Mouse (Mus musculus): ENCODE data around the gene Lrrc34. TPM values are rescaled to one million over a fixed set of nuclear protein-coding genes. Genes with fewer than 3 reads are reported as not detected.

The Lrrc34 gene
- 1.7 and 1.9 TPM in 2 replicates for polyA plus RNA-seq (2014; fragmentation: Nextera tagmentation; extraction: Ambion mirVana)

DNA sequence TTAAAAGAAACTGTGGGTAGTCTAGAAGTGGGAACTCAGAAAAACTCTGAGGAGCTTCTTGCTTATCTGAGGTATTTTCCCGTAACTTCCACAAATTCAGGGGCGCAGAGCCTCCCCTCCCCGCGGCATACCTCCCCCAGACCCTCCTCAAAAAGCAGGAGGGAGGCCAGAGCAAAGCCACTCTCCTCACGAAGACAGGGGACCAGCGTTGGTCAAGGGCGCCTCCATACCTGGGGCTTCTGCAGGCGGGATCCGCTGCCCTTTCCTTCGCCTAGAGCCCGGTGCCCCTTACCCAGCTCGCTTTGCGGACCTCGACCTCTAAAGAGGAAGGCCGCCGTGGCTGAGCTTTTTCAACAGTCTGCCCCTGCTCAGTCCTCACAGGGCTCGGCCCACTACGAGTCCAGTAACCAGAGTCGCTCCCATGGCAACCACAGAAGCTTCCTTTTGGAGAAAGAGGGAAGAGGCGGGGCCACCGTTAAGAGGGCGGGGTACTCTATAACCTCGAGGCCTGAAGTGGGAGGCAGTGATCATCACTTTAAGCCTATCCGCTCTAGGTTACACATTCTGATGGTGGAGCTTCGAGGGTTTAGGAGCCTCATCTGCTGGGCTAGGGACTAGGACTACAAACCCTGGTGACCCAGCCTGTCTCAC is at the start of gene Lrrc34:
Lrrc34 (minus strand) TSS at position 430 of the 651 bp plus-strand sequence.
- ATAC-seq (ENCODE audit: insufficient read depth), result peak; percentile 97
- Histone ChIP-seq H3K27ac (ENCODE audit: low read depth) (no peak within 1 kb of the TSS), H3K36me3 (ENCODE audit: insufficient read depth) (no peaks in the 10 kb centered on the region), H3K4me3 (ENCODE audit: low read depth, low read length) (peak within 1 kb of the TSS; percentile 37), H3K9me3 (ENCODE audit: low read depth, low read length) (no peaks in the 10 kb centered on the region), H3K4me2 (peak within 1 kb of the TSS; percentile 70), H3K4me1 (ENCODE audit: insufficient read depth) (no peaks in the 10 kb centered on the region; the same call in 1 of the 2 replicates), H3K9ac (peak within 1 kb of the TSS; percentile 57), H3K27me3 (ENCODE audit: insufficient read depth, low read length) (peaks cover 16% of the 10 kb centered on the region)
- 2% methylated on average over 25 of the region's 25 CpGs for WGBS
- TF ChIP-seq CTCF (IDR thresholded peaks at IDR 0.05; ENCODE audit: low read depth), result no peak
- DNase-seq, result peak; percentile 89

DNA sequence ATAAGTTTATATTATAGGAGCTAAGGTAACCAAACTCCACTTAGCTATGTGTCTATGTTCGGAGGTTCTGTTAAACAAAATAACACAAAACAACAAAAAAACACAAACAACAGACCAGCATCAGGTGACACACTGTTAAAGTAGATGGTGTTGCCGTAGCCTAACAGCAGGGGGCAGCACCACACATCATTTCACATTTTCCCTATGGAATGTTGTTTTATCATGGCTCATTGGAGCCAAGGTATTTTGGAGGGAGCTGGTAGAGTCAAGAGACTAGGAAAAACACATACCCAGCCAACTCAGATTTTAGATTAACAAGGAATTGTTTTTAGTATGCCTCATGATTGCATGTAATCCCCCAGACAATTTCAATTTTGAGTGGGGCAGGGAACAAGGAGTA is 48.7 kb upstream of the Lrrc34 start:
- Histone ChIP-seq H3K27ac (ENCODE audit: low read depth) (no peak overlapping the region), H3K4me3 (ENCODE audit: low read depth, low read length) (no peak overlapping the region), H3K9ac (no peak overlapping the region), H3K27me3 (ENCODE audit: insufficient read depth, low read length) (no peaks in the 10 kb centered on the region), H3K36me3 (ENCODE audit: insufficient read depth) (no peaks in the 10 kb centered on the region), H3K4me1 (ENCODE audit: insufficient read depth) (no peaks in the 10 kb centered on the region), H3K9me3 (ENCODE audit: low read depth, low read length) (no peaks in the 10 kb centered on the region), H3K4me2 (no peak overlapping the region)
- DNase-seq (peak; percentile 83), ATAC-seq (ENCODE audit: insufficient read depth) (peak; percentile 44; the same call in 1 of the 2 replicates)
- peak; percentile 88 for TF ChIP-seq CTCF (IDR thresholded peaks at IDR 0.05; ENCODE audit: low read depth)
- WGBS, result 12% methylated on average over 2 of the region's 2 CpGs

DNA sequence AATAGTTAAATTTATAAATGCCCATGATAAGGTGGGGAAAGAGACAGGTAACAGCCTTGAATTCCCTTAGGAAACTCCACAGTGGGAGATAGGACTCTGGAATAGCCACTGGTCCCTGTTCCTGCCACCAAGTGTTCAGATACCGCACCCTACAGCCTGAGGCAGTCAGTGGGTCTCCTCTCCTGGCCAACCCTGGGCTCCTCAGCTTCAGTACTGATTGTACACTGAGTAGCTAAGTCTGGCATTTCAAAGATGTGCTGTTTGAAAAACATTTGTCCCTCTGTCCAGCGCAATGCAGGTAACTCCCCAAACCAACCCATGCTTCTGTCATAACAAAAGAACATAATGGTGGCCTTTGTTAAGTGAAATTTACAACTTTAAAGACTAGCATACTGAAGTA is 48.0 kb upstream of the Lrrc34 start:
- Histone ChIP-seq H3K27me3 (ENCODE audit: insufficient read depth, low read length) (no peaks in the 10 kb centered on the region), H3K27ac (ENCODE audit: low read depth) (no peak overlapping the region), H3K9ac (no peak overlapping the region), H3K4me2 (no peak overlapping the region), H3K4me3 (ENCODE audit: low read depth, low read length) (no peak overlapping the region), H3K4me1 (ENCODE audit: insufficient read depth) (no peaks in the 10 kb centered on the region), H3K9me3 (ENCODE audit: low read depth, low read length) (no peaks in the 10 kb centered on the region), H3K36me3 (ENCODE audit: insufficient read depth) (no peaks in the 10 kb centered on the region)
- WGBS, result 92% methylated on average over 2 of the region's 2 CpGs
- DNase-seq (no peak), ATAC-seq (ENCODE audit: insufficient read depth) (no peak)
- TF ChIP-seq CTCF (IDR thresholded peaks at IDR 0.05; ENCODE audit: low read depth), result no peak

DNA sequence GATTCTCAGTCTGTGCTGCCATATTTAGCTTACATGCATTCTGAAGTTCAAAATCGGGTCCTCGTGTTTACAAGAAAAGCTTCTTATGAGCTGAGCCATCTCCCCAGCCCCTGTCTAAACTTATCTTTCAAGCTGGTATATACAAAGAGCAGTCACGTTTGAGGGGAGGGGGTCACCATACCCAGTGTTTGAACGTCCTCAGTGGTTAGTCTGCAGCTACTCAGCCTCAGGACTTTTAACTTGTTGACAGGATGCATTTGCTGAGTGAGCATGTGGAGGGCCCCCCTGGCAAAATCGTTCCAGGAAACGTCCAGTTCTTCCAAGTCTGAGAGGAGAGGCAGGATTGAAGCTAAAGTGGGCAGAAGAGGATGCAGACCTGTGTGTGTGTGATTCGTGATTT is 43.3 kb upstream of the Lrrc34 start:
- no peaks in the 10 kb centered on the region for H3K4me1 ChIP-seq (ENCODE audit: insufficient read depth)
- H3K27me3 ChIP-seq (ENCODE audit: insufficient read depth, low read length), result no peaks in the 10 kb centered on the region
- no peak for ATAC-seq (ENCODE audit: insufficient read depth)
- no peak overlapping the region for H3K9ac ChIP-seq
- 33% methylated on average over 7 of the region's 7 CpGs for WGBS
- no peak for DNase-seq
- no peaks in the 10 kb centered on the region for H3K9me3 ChIP-seq (ENCODE audit: low read depth, low read length)
- no peak overlapping the region for H3K4me2 ChIP-seq
- no peaks in the 10 kb centered on the region for H3K36me3 ChIP-seq (ENCODE audit: insufficient read depth)
- no peak overlapping the region for H3K27ac ChIP-seq (ENCODE audit: low read depth)
- TF ChIP-seq CTCF (IDR thresholded peaks at IDR 0.05; ENCODE audit: low read depth), result no peak
- no peak overlapping the region for H3K4me3 ChIP-seq (ENCODE audit: low read depth, low read length)

DNA sequence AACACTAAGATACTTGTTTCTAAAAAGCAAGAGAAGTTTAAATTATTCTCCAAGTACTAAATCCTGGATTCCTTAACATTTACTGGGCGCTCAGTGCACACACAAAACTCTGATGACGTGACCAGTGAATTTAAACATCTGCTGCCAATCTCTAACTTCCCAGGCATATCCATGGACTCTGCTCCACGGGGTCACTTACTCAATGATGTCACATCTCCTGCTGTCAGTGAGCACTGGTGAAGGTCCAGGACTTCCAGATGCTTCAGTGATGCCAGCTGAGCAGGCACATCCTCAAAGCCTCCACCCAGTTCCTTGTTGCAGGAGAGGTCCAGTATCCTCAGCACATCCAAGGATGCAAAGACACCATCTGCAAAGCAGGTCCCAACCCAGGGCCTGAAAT is 39.5 kb upstream of the Lrrc34 start:
- Histone ChIP-seq H3K27ac (ENCODE audit: low read depth) (no peak overlapping the region), H3K4me3 (ENCODE audit: low read depth, low read length) (no peak overlapping the region), H3K4me2 (no peak overlapping the region), H3K27me3 (ENCODE audit: insufficient read depth, low read length) (no peaks in the 10 kb centered on the region), H3K9me3 (ENCODE audit: low read depth, low read length) (no peaks in the 10 kb centered on the region), H3K36me3 (ENCODE audit: insufficient read depth) (no peaks in the 10 kb centered on the region), H3K4me1 (ENCODE audit: insufficient read depth) (no peaks in the 10 kb centered on the region), H3K9ac (no peak overlapping the region)
- peak; percentile 78 for DNase-seq
- no peak for TF ChIP-seq CTCF (IDR thresholded peaks at IDR 0.05; ENCODE audit: low read depth)
- ATAC-seq (ENCODE audit: insufficient read depth), result peak; percentile 83; the same call in 1 of the 2 replicates
- 44% methylated on average over 3 of the region's 3 CpGs for WGBS

DNA sequence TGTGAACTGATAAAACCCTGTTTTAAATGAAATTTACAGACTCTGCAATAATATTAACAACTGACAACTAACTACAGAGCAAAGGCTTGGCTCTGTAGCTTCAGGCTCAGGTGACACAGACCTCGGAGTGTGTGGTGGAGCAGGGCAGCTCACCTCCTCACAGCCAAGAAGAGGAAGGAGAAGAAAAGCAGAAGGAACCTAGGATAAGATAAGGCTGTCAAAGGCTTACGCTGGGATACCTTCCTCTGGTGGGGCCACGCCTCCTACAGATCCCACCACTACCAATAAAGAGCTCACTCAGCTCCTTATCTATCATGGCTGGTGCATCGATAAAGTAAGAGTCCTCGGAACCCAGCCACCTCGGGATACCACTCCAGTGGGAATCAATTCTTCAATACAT is 35.5 kb upstream of the Lrrc34 start:
- no peak for TF ChIP-seq CTCF (IDR thresholded peaks at IDR 0.05; ENCODE audit: low read depth)
- no peaks in the 10 kb centered on the region for H3K9me3 ChIP-seq (ENCODE audit: low read depth, low read length)
- H3K4me2 ChIP-seq, result no peak overlapping the region
- no peak overlapping the region for H3K4me3 ChIP-seq (ENCODE audit: low read depth, low read length)
- H3K27ac ChIP-seq (ENCODE audit: low read depth), result no peak overlapping the region
- WGBS, result 70% methylated on average over 6 of the region's 6 CpGs
- DNase-seq, result no peak
- no peak overlapping the region for H3K9ac ChIP-seq
- H3K36me3 ChIP-seq (ENCODE audit: insufficient read depth), result no peaks in the 10 kb centered on the region
- ATAC-seq (ENCODE audit: insufficient read depth), result no peak
- H3K27me3 ChIP-seq (ENCODE audit: insufficient read depth, low read length), result no peaks in the 10 kb centered on the region
- H3K4me1 ChIP-seq (ENCODE audit: insufficient read depth), result no peaks in the 10 kb centered on the region

DNA sequence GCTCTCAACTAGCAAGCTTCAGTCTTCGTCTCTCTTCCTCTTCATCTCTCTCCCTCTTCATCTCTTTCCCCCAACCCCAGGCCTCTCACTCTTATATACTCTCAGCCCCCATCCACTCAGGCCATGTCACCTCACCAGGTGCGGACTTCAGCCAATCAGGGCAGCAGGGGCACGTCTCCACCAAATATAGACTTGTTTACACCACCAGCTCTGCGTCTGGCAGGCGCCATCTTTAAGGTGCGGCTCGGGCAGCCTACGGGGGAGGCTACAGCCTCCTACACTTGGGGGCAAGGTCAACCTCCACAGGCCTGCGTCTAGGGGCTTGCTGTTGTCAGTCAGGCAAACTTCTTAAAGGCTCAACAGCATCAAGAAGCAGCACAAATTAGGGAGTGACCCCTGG is 10.8 kb upstream of the Lrrc34 start:
- Histone ChIP-seq H3K27me3 (ENCODE audit: insufficient read depth, low read length) (no peaks in the 10 kb centered on the region), H3K4me3 (ENCODE audit: low read depth, low read length) (no peak overlapping the region), H3K9me3 (ENCODE audit: low read depth, low read length) (no peaks in the 10 kb centered on the region), H3K4me2 (no peak overlapping the region), H3K4me1 (ENCODE audit: insufficient read depth) (no peaks in the 10 kb centered on the region), H3K27ac (ENCODE audit: low read depth) (no peak overlapping the region), H3K9ac (no peak overlapping the region), H3K36me3 (ENCODE audit: insufficient read depth) (no peaks in the 10 kb centered on the region)
- DNase-seq (no peak), ATAC-seq (ENCODE audit: insufficient read depth) (no peak)
- WGBS, result 76% methylated on average over 9 of the region's 9 CpGs
- TF ChIP-seq CTCF (IDR thresholded peaks at IDR 0.05; ENCODE audit: low read depth), result no peak

Data from lung, embryonic 14.5 days (tissue).